Mouse (Mus musculus) urinary bladder, postnatal 14 days (tissue): ENCODE measurements around the gene Tle4.

Experiments used
- DNase-seq: peaks from one replicate; pipeline ENCODE4 v3.0.0; 2021; ENCODE audit warnings: low spot score

Gene Tle4

DNA sequence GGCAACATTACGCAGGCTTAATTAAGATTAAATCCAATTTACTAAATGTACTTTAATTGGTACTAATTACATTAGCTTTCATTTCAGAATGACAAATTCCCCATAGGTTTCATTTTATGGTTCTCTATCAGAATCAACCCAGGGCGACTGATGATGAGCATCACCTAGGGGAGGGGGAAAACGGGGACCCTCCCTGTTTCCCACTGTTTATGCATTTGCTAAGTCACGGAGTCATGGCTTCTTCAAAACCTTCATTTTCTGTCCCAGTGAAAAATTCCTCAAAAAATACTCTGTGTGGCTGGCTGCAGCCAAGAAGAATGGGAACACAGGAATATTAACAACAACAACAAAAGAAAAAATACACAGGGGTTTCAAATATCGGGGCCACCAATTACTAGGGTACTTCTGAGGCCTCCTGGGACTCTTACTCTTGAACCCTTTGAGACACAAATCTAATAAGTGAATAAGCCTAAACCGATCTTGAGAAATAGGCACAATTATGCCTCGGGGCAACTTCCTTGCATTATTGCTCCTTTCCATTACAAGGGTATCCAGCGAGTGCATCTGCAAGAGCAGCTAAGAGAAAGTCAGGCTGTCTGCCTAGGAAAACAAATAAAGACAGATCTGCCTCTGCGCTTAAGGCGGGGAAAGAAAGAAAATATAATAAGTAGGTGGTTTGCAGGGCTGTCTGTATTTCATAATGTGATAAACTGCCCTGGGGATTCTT is 5.9 kb downstream of the Tle4 start:
- DNase-seq: no peak

DNA sequence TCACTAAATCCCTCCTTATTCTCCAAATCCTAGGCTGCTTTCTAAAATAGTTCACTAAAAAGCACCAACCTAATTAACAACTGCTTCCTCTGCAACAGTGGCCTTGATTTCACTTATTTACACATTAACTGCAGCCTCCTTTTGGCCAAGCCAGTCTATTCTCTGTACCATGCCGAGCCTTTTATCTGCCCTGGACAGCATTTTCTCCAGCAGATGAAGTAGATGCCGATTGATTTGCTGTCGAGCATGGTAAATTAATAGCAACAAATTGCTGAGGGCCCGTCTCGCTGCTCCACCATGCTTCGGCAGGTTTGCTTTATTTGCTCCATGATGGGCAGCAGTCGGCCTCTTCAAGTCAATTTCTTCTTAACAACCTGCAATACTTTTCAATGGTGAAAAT is 7.7 kb downstream of the Tle4 start:
- no peak for DNase-seq

DNA sequence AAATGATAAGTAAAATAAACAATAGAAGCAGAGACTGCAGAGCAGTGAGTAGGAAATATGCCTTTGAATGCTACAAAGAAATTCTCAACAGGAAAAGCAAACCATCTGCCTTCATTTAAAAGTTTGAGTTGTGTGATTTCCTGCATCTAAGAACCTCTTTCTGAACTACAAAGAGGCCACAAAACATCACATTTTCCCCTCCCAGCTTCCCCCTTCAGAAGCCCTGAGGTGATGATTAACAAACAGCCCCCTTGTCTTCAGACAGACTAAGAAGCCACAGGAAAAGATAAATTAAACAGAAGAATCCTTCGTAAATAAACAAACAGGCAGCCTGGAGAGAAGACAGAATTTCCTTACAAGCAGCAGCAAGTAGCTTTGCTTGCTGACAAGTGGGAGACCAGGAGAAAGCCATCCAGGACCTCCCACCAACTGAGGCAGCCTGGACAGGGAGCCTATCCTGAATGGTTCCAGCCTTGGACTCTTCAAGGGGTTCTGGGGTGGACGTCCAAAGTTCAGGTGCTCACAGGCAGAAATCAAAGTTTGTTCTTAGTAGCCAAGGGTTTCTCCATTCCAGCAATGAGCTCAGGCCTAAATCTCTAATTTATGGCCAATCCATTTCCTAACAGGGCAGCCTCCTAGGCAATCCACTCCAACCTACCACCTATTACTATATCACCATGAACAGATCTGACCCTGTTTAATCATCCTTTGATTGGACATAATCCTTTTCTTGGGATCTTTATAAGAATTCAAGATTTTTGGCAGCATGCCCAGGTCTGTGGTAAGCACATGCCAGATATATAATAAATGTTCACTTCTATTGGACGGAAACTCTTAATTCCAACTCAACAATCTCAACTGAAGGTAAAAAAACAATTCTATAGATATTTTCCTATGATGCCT is 9.4 kb downstream of the Tle4 start:
- DNase-seq: no peak

DNA sequence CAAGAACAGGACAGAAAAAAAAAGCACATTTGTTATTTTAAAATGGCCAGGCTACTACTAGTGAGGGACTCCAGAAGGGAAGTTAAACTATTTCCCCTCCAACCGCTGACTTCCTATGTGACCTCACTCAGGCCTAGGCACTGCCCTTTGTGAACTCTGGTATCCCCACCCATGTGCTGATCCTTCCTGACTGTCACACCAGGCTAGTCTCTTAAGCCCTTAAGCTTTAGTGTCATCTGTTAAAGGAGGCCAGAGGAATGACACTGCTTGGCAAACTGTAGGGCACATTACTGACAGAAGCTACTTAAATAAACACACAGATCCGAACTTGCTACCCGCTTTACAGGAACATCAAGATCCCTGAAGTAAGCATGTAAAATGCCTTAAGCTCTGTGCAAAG is 11.7 kb downstream of the Tle4 start:
- DNase-seq: no peak

DNA sequence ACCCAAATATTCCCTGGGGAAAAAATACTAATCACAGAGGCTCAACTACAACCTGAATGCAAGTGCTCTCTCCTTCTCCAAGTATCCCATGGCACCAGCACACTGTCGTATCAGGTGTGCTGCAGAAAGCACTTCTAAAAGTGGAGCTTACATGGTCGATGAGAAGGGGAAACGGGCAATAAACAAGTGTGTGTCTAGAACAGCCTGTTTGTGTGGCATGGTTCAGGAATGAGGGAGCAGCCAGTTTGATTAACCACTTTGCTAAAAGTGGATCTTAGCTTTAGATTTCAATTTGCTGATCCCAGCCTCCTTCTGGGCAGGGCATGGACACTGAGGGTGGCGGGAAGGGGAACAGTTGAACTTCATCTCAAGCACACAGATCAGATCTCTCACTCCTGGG is 12.1 kb downstream of the Tle4 start:
- DNase-seq: no peak

DNA sequence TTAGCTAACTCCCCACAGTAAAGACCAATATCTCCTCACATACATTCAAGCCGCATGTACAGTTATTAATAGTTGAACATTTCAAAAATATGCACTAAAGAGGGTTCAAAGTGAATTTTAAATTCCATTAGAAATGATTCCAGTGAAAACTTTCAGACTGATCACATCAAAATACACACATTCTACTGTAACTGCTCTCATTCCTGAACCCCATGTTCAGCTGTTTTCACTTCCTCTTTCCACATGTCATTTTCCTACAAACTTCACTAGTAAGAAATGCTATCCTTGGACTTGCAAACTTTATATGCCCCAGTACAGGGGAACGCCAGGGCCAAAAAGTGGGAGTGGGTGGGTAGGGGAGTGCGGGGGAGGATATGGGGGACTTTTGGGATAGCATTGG is 12.6 kb downstream of the Tle4 start:
- no peak for DNase-seq

DNA sequence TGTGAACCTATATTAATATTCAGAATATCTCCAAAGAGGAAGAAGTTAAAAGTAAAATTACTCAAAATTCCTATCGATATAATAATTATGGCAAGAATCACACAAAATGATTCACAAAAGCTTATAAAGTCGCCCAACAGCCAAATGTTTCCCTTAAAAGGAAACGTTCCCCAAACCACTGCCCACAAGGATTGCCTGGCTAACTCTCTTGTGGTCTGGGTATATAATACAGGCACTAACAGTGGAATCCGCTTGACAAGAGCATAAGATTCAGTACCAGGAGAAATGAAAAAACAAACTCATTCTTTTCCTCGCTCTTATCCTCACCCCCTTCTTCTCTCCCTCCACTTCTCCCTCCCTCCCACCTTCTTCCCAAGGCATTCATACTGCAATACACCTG is 19.2 kb downstream of the Tle4 start:
- no peak for DNase-seq

DNA sequence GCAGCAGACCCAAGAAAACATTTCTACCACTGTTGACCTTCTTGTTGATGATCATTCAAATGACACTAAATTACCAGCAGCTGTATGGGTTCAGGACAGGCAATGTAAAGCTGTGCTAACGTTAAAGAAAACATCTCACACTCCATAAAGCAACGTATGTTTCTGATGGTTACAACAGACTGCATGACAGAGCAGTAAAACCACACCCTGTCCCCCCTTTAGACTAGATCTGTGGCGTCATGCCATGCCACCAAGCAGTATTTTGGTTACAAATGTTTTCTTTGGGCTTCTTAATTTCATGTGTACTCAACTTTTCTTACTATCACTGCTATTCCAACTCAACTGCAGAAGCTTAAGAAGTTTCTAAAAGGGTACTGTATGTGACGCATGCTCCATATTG is 19.8 kb downstream of the Tle4 start:
- DNase-seq: no peak

DNA sequence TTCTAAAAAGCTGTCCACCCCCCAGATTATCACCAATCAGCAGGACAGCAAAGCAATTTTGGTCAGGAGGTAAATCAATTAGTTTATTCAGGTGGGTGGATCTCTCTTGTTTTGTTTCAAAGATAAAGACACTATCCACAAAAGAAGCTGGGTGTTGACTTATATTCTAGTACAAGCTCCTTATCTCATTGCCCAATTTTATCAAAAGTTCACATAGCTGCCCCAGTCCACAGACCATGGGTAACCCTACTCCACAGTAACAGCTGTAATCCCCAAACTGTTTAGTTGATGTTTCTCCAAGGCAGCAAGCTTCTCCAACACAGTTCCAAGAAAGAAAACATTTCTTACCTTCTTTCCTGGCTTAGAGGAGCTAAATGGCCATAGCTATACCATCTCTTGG is 21.5 kb downstream of the Tle4 start:
- no peak for DNase-seq

DNA sequence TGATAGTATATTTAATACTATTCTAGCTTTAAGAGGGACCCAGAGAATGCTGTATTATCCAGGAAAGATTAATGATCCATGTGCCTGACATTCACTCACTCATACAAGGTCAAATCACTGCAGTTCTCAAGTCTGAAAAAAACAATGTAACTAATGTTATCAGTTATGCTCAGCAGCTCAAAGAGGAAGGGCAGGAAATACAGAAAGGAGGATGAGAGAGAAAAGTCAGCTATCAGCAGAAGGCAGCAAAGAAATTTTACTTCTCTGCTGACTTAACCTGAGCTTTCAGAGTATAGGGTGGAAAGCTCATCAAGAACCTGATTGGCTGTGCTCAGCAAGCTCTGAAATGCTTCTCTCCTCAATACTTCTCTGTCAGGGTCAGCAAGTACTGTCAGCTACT is 29.0 kb downstream of the Tle4 start:
- no peak for DNase-seq

DNA sequence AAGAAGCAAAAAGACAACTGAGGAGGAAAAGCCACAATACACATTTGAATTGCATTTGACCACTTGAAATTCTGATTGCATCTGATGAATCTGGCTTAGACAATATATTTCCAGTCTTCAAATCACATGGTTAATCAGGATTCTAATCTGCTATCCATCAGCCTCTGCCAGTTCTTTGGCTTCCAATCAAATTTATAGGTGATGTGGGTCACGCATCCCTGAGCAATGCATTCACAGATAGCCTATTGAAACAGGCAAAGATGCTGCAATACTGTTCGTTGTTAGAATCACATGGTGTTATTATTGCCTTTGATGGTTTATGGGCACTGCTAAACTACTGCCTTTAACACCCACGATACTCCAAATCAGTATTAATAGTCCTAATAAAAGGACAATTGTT is 30.8 kb downstream of the Tle4 start:
- DNase-seq: no peak

DNA sequence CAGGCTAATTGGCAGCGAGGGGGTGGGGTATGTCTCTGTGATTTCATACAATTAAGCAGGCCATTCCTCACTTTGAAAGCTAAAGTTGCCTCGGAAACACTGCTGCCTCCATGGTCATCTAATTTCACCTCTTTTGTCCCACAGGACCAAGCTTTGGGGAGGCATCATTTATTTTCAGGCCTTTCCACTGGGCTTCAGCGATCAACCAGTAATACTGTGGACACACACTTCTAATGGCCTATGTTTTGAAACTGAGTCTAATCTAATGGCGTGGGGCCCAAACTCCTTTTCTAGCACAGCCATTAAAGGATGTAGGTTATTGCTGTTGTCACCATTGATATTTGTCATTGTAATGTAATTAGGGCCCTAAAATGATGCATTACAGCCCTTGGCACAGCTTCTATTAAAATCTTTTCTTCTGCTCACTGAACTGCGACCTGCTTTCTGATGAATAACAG is 31.3 kb downstream of the Tle4 start:
- no peak for DNase-seq

DNA sequence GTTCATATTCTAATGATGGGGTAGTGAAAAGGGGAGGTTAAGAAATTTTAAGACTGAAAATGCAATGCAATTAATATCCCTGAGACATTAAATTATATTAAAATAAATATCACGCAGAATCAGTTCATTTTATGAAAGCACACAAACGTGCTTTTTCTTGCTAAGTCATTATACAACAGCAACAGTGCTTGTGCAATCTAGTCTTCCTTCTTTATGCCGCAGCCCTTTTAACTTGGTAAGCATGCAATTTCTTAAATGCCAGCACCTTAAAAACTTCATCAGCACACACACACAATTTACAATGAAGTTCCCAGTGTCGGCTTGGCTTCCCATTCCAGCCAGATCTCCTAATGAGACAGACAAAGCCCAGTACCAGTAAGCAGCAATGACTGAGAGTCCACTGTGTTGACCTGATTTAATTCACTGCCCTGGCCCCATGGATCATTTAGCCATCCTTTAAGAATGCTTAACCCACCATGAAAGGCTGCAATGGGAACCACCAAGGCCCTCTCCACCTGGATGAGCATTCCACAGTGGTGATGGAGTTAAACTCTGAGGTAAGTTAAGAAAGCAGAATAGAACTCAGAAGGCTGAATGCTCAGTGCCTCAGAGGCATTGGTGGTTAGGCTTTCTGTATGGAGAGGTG is 32.3 kb downstream of the Tle4 start:
- no peak for DNase-seq

DNA sequence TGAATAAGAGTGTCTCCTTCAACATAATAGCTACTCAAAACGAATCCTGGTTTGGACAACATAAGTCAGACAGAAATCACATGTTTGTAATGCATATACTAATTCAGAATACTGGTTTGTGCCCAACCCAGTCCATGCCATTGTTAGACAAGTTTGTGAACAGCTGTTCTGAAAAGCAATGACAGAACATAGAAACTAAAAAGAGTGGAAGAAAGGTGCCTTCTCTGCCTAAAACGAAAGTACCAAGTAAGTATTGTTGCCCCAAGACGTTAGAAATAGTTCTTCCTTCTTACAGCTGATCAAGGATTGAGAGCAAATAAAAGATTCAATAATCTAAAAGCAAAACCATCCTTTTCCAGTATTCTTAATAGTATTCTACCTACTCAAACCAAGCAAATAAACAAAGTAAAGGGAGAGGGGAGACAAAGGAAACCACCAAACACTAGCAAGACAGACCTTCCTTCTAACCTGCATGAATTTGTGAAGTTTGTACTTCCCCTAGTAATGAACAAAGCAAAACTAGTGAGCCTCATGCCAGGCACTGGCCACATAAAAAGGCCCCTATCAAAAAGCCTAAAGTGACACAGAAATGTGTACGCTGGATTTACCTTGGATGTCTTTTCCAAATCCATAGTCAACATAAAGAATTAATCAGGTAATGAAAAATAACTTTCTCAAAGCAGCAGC is 34.4 kb downstream of the Tle4 start:
- no peak for DNase-seq

DNA sequence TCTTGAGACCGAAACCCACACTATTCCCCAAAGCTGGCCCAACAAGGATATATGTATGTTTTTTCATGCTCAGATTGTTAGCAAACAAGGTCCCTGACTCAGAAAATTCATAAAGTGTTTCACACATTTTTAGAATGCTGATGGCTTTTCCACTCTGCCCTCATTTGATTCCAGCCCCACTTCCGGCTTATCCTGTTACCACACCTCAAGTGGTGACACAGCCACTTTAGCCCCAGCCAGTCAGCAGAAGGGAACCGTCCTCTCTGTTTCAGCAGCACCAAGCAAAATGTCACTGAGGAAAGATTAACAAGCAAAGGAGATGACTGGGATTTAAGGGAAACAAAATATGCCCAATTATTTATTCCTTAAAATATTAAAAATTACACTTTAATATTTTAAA is 50.0 kb downstream of the Tle4 start:
- no peak for DNase-seq

DNA sequence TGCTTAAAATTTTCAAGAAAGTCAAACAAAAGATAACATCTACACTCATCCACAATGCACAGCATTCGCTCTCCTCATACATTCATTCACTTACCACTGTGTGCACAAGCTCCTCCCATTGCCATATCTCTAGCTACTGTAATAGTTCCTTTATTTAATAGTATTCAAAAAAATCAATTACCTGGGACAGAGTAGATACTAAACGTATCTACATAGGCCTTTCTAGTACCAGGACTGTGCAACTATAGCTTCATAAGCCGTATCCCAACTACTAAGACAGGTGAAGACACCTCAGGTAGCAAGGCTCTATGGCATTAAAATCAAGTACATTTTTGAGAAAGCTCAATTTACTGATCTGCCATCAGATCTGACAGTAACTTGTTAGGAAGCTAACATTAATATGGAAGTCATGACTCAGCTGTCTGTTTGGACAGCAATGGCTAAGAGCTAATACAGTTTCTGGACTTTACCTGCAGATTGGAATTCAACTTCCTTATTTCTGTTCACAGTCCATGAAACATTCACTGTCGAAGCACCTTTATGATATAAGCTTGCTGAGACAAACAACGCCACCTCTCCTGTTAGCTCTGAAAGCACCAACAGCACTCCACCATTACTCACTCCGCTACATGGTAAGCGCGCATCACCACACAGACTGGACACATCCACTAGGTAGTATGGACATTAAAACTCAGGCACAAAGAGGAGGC is 50.6 kb downstream of the Tle4 start:
- DNase-seq: no peak

DNA sequence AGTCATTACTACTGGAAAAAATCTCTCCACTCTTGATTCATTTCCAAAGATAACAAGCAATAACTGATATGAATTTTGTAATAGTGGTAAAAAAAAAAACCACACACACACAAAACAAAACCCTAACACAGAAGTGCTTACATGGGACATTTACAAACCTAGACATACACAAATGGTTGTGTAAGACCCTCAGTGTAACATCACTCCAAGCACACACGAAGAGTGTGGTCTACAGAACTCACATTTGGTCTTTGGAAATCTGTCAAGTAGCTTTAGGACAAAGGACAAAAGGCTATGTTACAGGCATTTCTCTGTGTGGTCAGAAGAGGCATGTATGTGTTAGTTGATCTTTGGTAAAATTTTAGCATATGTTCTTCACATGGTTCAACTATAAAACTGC is 52.4 kb downstream of the Tle4 start:
- no peak for DNase-seq

DNA sequence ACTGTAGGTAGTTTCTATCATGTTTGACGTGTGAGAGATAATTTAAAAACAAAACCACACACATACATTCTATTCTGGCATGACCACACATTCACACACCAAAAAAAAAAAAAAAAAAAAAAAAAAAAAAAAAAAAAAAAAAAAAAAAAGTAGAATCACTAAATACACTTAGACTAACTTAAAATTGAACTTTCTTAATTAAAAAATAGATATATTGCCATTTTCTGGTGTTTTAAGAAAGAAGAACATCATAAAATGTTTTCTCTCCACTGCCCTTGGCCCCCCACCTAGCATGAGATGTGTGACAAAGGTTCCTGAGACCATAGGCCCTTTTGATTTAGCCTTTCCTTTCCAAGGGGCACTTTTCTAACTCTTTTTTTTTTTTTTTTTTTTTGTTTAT is 54.5 kb downstream of the Tle4 start:
- DNase-seq: no peak

DNA sequence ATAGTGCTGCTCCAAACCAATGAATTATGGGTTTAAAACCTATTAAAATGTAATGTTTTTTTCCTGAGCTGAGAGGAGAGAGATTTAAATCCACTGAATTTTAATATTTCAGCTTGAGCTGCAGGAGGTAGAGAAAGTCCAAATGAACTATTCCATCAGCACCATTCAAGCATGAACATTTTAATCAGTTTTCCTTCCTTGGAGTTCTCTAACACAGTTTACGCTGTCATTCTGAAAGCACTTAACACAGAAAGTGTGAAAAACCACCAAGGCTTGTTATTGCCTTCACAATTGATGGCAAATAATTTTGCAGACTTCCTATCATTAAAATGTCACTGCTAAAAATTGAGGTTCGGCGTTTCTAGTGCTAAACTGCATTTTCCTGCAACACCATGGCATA is 57.2 kb downstream of the Tle4 start:
- DNase-seq: no peak

DNA sequence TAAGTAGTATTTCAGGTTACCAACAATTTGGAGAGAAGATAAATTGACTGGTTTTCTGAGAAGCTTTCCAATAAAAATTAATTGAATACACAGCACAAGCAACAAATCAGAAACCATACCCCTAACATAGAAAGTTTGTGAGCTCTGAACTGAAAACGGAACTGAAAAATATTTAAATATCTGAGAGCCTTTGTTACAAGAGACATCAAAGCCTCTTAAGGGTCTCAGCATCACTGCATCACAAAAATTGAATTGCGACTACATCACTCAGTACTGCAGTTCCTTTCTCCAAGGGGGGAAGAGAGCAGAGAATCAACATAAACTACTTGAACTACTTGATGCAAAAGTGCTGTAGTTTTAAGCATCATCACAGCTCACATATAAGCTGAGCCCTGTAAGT is 61.2 kb downstream of the Tle4 start:
- DNase-seq: no peak

DNA sequence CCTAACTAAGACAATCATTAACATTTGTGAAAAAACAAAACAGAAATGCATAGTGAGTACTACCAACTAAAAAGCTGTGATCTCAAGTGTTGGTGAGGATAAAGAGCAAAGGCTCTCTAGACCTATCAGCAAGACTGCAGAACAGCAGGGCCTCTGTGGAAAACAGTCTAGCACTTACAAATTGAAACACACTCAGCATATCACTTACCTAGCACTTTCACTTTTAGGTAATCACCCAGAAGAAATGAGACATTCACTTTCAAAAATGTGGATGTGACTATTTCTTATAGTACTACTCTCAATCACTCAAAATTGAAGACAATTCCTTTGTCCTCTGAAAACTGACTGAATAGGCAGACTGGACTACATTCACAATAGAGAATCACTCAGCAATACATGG is 63.4 kb downstream of the Tle4 start:
- no peak for DNase-seq

DNA sequence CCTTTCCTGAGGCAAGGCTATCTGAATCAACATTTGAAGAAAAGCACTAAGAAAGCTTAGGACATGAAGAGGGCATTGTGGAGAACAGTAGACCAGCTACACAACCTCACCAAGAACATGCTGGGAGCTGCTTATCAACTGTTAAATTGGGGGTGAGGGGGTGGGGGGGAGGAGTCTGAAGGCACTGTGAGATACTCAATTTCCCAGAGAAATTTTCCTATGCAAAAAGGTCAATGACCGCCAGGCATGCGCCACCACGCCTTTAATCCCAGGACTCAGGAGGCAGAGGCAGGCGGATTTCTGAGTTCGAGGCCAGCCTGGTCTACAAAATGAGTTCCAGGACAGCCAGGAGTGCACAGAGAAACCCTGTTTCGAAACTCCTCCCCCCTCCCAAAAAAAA is 65.0 kb downstream of the Tle4 start:
- no peak for DNase-seq
